Mouse (Mus musculus) olfactory bulb, adult 2 months (tissue): ENCODE results near the gene Cptp.

Experiments
- CTCF ChIP-seq: fragments of 200-500 bp; IDR thresholded peaks from 2 replicates; pipeline ENCODE4 v1.5.1; 2012; ENCODE audit warnings: low read depth, mild to moderate bottlenecking, low read length, moderate library complexity; ENCODE audit not compliant: insufficient read depth
- POLR2A ChIP-seq: fragments of 200-500 bp; IDR thresholded peaks from 2 replicates; pipeline ENCODE4 v1.6.1; 2012; ENCODE audit warnings: mild to moderate bottlenecking, low read depth, low read length, moderate library complexity; ENCODE audit not compliant: insufficient read depth

DNA sequence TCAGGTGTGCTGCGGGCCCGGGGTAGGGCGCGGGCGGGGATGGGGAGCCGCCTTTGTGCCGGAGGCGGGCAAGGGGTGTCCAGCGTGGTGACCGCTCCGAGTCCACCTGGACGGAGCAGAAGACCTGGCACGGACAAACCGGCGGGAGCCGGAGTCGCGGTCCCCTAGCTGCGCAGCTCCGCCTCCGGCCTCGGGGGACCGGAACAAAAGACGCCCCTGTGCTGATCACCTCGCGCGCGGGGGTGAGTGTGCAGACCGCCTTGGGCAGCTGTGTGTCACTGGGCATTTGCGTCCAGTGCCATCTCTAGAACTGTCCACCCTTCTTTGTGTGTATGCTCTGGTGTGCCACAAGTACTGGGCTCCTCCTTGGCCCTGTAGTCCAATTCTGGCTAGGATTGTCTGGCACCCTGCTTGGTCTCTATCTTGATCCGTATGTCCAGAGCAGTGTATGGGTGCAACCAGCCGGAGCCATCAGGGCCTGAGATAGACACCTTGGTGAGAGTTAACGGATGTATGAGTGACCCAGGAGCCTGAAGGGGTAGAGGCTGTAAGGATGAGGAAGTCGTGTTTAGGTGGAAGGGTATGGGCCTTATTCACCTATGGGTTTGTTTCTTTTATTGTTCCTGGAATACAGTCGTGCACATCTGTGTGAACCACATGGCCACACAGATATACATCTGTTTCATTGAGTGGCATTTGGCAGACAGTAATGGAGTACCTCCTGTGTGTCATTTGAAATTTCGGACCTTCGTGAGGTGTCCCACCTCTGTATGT is 23.4 kb upstream of the Cptp start:
- TF ChIP-seq CTCF: no peak
- no peak for TF ChIP-seq POLR2A
